Mouse (Mus musculus): ENCODE measurements around the gene Cyp2b13. TPM values are rescaled to one million over a fixed set of nuclear protein-coding genes. Genes with fewer than 3 reads are reported as not detected.
"Not testable (repeated sequence)": the region's sequence is repeated elsewhere in the genome, so short reads cannot be mapped to it uniquely, and the experiment has no call there.

Gene Cyp2b13
- polyA plus RNA-seq (2017; shearing (Covaris generic)) = not detected

DNA sequence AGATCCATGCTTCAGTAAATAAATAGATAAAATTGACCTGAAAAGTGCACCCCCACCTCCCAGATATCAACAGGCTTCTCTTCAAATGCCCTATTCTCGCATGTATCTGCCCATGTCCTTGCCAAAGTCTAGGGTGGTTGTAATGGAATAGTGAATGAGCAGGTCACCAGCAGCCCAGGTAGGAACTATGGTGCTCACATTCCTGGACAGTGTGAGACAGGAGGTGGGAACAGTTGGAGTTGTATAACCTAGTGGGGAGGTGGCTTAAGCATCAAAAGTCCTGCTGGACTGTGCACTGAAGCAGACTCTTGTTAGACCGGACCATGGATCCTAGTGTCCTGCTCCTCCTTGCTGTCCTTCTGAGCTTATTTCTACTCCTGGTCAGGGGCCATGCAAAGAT lies at the start of gene Cyp2b13:
Gene Cyp2b13 (plus strand): TSS at position 301 of the 400 bp plus-strand sequence.
- ATAC-seq = not testable (repeated sequence)

DNA sequence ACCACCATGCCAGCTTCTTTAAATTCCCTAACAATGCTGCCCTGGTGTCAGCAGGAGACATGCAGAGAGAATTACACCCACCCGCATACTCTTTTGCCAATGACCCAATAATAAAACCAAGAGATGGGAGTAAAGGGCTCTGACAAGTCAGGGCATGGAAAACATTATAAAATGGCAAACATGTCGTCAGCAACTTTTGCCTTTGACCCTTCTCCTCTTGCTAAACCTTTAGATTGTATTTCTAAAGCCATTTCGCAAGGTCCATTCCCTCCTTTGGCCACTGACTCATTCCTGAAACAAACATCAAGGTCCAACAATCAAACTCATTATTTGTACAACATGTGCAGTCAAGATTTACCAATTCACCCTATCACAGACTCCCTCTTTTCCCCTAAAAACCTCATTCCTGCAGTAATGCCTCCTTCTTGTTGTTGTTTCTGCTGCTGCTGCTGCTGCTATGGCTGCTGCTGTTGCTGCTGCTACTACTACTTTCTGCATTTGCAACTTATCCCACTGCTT lies 41.4 kb upstream of the Cyp2b13 start:
- not testable (repeated sequence) for ATAC-seq

DNA sequence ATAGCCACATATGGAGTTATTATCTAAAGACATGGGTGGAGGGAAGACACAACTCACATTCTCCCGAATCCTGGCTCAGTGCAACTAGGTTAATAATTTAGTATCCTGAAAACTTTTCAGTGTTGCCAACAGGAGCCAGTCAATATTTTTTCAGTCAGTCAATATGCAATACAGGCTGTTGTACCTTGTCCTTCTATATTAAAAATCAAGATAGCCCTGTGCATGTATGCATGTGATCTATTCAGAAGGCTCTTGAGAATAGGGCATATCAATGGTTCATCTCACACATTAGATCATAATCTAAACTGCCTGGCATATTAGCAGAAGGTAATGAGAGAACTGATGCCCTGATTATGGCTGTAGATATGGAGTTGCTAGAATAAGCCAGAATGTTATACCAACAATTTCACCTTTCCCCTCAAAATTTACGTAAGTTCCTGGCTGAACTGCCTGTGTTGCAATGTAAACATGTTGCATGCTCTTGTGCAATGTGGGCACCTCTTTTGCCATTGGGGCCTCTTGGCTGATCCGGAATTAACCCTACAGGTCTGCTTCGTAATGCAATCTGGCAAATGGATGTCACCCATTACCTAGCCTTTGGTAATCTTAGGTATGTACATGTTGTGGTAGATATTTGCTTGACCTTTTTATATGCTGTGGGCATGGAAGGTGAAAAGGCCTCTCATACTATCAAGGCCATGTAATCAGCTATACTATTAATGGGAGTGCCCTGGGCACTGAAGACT lies 6.2 kb upstream of the Cyp2b13 start:
- ATAC-seq = not testable (repeated sequence)

DNA sequence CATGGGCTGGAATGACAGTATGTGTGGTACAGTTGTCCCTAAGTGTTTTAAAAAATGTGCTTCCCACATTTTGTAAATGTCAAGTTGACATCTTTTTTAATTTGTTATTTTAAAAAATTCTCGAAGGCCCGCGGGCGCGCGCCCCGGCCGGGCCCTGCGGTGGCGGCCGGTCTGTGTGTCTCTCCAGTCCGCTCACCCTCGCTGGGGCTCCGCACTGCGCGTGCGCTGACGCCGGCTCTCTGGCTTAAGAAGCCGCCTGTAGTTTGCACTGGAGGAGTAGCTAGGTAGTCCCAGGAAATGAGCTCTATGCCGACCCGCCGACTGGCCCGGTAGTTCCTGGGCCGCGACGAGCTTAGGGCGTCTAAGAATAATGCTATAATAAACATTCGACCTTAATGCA lies 10.4 kb downstream of the Cyp2b13 start:
- not testable (repeated sequence) for ATAC-seq

DNA sequence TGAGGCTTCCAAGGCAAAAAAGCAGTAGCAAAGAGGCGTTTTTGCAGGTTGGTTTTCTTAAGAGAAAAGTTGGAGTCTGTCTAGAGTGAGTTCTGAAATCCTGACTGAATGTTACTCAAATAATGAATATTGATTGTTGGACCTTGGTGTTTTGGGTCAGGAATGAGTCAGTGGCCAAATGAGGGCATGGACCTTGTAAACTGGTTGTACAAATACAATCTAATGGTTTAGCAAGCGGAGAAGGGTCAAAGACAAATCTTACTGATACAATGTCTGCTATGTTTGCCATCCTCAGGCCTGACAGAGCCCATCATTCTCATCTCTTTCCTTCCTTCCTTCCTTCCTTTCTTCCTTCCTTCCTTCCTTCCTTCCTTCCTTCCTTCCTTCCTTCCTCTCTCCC lies 21.3 kb downstream of the Cyp2b13 start:
- ATAC-seq = no peak

DNA sequence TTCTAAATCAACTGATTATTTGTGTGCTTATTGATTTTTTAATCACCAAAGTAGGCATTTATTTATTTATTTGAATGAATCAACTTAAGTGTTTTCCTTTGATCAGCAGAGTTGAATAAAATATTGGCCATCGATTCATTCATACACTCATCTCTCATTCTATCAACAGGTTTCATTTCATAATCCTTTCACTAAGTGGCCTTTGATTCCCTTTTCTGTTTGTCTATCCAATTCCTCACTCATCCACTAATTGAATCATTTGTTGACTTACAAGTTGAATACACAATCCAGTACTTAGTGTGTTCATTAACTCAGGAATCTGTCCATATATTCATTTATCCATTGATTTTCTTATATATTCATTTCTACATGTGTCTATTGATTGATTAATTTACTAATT lies 26.1 kb downstream of the Cyp2b13 start:
- ATAC-seq = no peak

DNA sequence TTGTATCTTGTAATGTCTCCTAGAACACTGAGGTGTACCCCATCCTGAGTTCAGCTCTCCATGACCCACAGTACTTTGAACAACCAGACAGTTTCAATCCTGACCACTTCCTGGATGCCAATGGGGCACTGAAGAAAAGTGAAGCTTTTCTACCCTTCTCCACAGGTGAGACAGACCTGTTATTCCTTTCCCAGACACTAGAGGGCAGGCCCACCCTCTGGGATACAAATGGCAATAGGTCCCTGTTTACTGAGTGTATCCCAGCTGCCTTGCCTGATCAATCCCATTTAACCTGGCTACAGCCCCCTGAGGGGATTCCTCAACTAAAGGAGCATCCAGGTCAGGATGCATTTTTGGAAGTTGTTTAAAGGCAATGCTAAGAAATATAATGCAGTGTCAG lies 27.3 kb downstream of the Cyp2b13 start:
- ATAC-seq = not testable (repeated sequence)

DNA sequence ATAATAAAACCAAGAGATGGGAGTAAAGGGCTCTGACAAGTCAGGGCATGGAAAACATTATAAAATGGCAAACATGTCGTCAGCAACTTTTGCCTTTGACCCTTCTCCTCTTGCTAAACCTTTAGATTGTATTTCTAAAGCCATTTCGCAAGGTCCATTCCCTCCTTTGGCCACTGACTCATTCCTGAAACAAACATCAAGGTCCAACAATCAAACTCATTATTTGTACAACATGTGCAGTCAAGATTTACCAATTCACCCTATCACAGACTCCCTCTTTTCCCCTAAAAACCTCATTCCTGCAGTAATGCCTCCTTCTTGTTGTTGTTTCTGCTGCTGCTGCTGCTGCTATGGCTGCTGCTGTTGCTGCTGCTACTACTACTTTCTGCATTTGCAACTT lies 78.3 kb downstream of the Cyp2b13 start:
- not testable (repeated sequence) for ATAC-seq

DNA sequence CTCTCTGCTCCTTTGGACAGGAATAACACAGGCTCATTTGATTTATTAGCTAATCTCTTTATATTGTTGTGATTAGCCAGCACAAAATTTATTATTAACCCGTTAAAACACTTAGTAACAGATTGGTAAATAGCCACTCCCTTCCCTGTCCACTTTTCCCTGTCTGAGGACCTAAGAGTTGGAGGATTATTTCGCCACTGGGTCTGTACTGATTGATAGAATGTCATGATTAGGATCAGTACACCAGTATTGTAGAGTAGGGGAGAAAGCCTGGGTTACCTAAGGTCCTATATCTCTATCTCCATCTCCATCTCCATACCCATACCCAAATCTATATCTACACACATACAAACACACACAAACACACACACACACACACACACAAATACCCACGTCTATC lies 82.4 kb downstream of the Cyp2b13 start:
- ATAC-seq = not testable (repeated sequence)

Other genes with a start within 250 kb of the Cyp2b13 start
- 1 to 10 TPM; 2.9 to 4.1 (median 3.0) TPM for gene Cyp2s1, start 244.6 kb upstream of the Cyp2b13 start, polyA plus RNA-seq (2017; shearing (Covaris generic))
- gene Cyp2b10, start 163.9 kb upstream of the Cyp2b13 start, polyA plus RNA-seq (2017; shearing (Covaris generic)) = not detected
- not detected for gene Cyp2b9, start 111.9 kb downstream of the Cyp2b13 start, polyA plus RNA-seq (2017; shearing (Covaris generic))
- gene Vmn1r184, start 198.8 kb downstream of the Cyp2b13 start, polyA plus RNA-seq (2017; shearing (Covaris generic)) = under 1 TPM in 1 of 3 experiments, not detected in 2; 0.17 TPM
- gene Cyp2a4, start 245.7 kb downstream of the Cyp2b13 start, polyA plus RNA-seq (2017; shearing (Covaris generic)) = not detected